Mouse (Mus musculus): Measurements from ENCODE around the gene Pfkfb4. TPM values are rescaled to one million over a fixed set of nuclear protein-coding genes. Genes with fewer than 3 reads are reported as not detected.

Pfkfb4 gene
- total RNA-seq, 1 experiment, result 5.0 TPM

- H3K9ac ChIP-seq (ENCODE audit: insufficient read depth, low read depth, low read length, poor library complexity, severe bottlenecking), result no peak overlapping the region
- in situ Hi-C loops (cut with MboI; ENCODE audit: low sequenced_read_pairs in 2 of 2, unreplicated experiment in 2 of 2), result no loop called here
- peaks cover 2 to 4% of the 10 kb centered on the region in 2 experiments; a peak in 2 of 4 replicates for H3K4me1 ChIP-seq (ENCODE audit: control insufficient read depth in 2 of 2, insufficient read depth in 2 of 2, low read length in 2 of 2, poor library complexity in 1 of 2)
- no peaks in the 10 kb centered on the region for H3K36me3 ChIP-seq (ENCODE audit: control insufficient read depth, insufficient read depth, low read length, poor library complexity, severe bottlenecking)
- H3K4me3 ChIP-seq (ENCODE audit: insufficient read depth in 1 of 2, low read depth in 1 of 2, low read length in 2 of 2, poor library complexity in 1 of 2, severe bottlenecking in 1 of 2), result no peak overlapping the region
- H3K27ac ChIP-seq (ENCODE audit: insufficient read depth, low read depth, low read length, poor library complexity, severe bottlenecking), result no peak overlapping the region
- no peaks in the 10 kb centered on the region for H3K9me3 ChIP-seq (ENCODE audit: control insufficient read depth, insufficient read depth, low read depth, low read length)
- no peak for DNase-seq (ENCODE audit: low read depth, low spot score)
- TF ChIP-seq ZNF384 (IDR thresholded peaks at IDR 0.05; ENCODE audit: low read depth, low read length) (no peak), MAFK (IDR thresholded peaks at IDR 0.05; ENCODE audit: insufficient read depth, low read depth, low read length) (no peak)
Observed at GRCm38 (mm10) chr9:108996411-108996810, 4.8 kb downstream of the Pfkfb4 start.

GRCm38 (mm10) chr9:108998287-108999166, 6.9 kb downstream of the Pfkfb4 start:
- H3K9me3 ChIP-seq (ENCODE audit: control insufficient read depth, insufficient read depth, low read depth, low read length), result no peaks in the 10 kb centered on the region
- no peak overlapping the region for H3K27ac ChIP-seq (ENCODE audit: insufficient read depth, low read depth, low read length, poor library complexity, severe bottlenecking)
- no peaks in the 10 kb centered on the region for H3K36me3 ChIP-seq (ENCODE audit: control insufficient read depth, insufficient read depth, low read length, poor library complexity, severe bottlenecking)
- in situ Hi-C loops (cut with MboI; ENCODE audit: low sequenced_read_pairs in 2 of 2, unreplicated experiment in 2 of 2), result no loop called here
- H3K4me1 ChIP-seq (ENCODE audit: control insufficient read depth in 2 of 2, insufficient read depth in 2 of 2, low read length in 2 of 2, poor library complexity in 1 of 2), result peaks cover 0 to 4% of the 10 kb centered on the region in 2 experiments; a peak in 2 of 4 replicates
- DNase-seq (ENCODE audit: low read depth, low spot score), result no peak
- H3K9ac ChIP-seq (ENCODE audit: insufficient read depth, low read depth, low read length, poor library complexity, severe bottlenecking), result no peak overlapping the region
- H3K4me3 ChIP-seq (ENCODE audit: insufficient read depth in 1 of 2, low read depth in 1 of 2, low read length in 2 of 2, poor library complexity in 1 of 2, severe bottlenecking in 1 of 2), result no peak overlapping the region
- TF ChIP-seq ZC3H11A (IDR thresholded peaks at IDR 0.05; ENCODE audit: borderline replicate concordance, low read depth, low read length) (no peak), MAFK (IDR thresholded peaks at IDR 0.05; ENCODE audit: insufficient read depth, low read depth, low read length) (no peak), ZNF384 (IDR thresholded peaks at IDR 0.05; ENCODE audit: low read depth, low read length) (no peak), HCFC1 (IDR thresholded peaks at IDR 0.05; ENCODE audit: borderline replicate concordance, insufficient read depth, low read length) (no peak), CHD2 (IDR thresholded peaks at IDR 0.05; ENCODE audit: low read depth, low read length) (no peak)

- no peak for DNase-seq (ENCODE audit: low read depth, low spot score)
- Histone ChIP-seq H3K4me1 (ENCODE audit: control insufficient read depth in 2 of 2, insufficient read depth in 2 of 2, low read length in 2 of 2, poor library complexity in 1 of 2) (peaks cover 0 to 4% of the 10 kb centered on the region in 2 experiments; a peak in 2 of 4 replicates), H3K27ac (ENCODE audit: insufficient read depth, low read depth, low read length, poor library complexity, severe bottlenecking) (no peak overlapping the region), H3K36me3 (ENCODE audit: control insufficient read depth, insufficient read depth, low read length, poor library complexity, severe bottlenecking) (no peaks in the 10 kb centered on the region), H3K4me3 (ENCODE audit: insufficient read depth in 1 of 2, low read depth in 1 of 2, low read length in 2 of 2, poor library complexity in 1 of 2, severe bottlenecking in 1 of 2) (no peak overlapping the region), H3K9me3 (ENCODE audit: control insufficient read depth, insufficient read depth, low read depth, low read length) (no peaks in the 10 kb centered on the region), H3K9ac (ENCODE audit: insufficient read depth, low read depth, low read length, poor library complexity, severe bottlenecking) (no peak overlapping the region)
- TF ChIP-seq ZNF384 (IDR thresholded peaks at IDR 0.05; ENCODE audit: low read depth, low read length) (no peak), ZC3H11A (IDR thresholded peaks at IDR 0.05; ENCODE audit: borderline replicate concordance, low read depth, low read length) (no peak), HCFC1 (IDR thresholded peaks at IDR 0.05; ENCODE audit: borderline replicate concordance, insufficient read depth, low read length) (no peak), CHD2 (IDR thresholded peaks at IDR 0.05; ENCODE audit: low read depth, low read length) (no peak), MAFK (IDR thresholded peaks at IDR 0.05; ENCODE audit: insufficient read depth, low read depth, low read length) (no peak)
- in situ Hi-C loops (cut with MboI; ENCODE audit: low sequenced_read_pairs in 2 of 2, unreplicated experiment in 2 of 2), result no loop called here
Observed at GRCm38 (mm10) chr9:108999167-108999526, 7.6 kb downstream of the Pfkfb4 start.

GRCm38 (mm10) chr9:109000726-109001125, 9.1 kb downstream of the Pfkfb4 start:
- no peaks in the 10 kb centered on the region for H3K36me3 ChIP-seq (ENCODE audit: control insufficient read depth, insufficient read depth, low read length, poor library complexity, severe bottlenecking)
- peak; percentile 56 for DNase-seq (ENCODE audit: low read depth, low spot score)
- H3K9me3 ChIP-seq (ENCODE audit: control insufficient read depth, insufficient read depth, low read depth, low read length), result no peaks in the 10 kb centered on the region
- H3K4me3 ChIP-seq (ENCODE audit: insufficient read depth in 1 of 2, low read depth in 1 of 2, low read length in 2 of 2, poor library complexity in 1 of 2, severe bottlenecking in 1 of 2), result no peak overlapping the region
- H3K4me1 ChIP-seq (ENCODE audit: control insufficient read depth in 2 of 2, insufficient read depth in 2 of 2, low read length in 2 of 2, poor library complexity in 1 of 2), result peaks cover 0 to 6% of the 10 kb centered on the region in 2 experiments; a peak in 2 of 4 replicates
- H3K27ac ChIP-seq (ENCODE audit: insufficient read depth, low read depth, low read length, poor library complexity, severe bottlenecking), result no peak overlapping the region
- TF ChIP-seq ZC3H11A (IDR thresholded peaks at IDR 0.05; ENCODE audit: borderline replicate concordance, low read depth, low read length) (peak; percentile 85), ZNF384 (IDR thresholded peaks at IDR 0.05; ENCODE audit: low read depth, low read length) (no peak)
- in situ Hi-C loops (cut with MboI; ENCODE audit: low sequenced_read_pairs in 2 of 2, unreplicated experiment in 2 of 2), result loop anchor here in 1 of 2 experiments (10.0 kb wide), 1 partner anchor 124 kb away; no protein-coding TSS in a partner anchor
- no peak overlapping the region for H3K9ac ChIP-seq (ENCODE audit: insufficient read depth, low read depth, low read length, poor library complexity, severe bottlenecking)
